Mouse (Mus musculus) hindbrain, postnatal 0 days (tissue): ENCODE data around the gene Eef1akmt2. TPM values are rescaled to one million over a fixed set of nuclear protein-coding genes. Genes with fewer than 3 reads are reported as not detected.

Source experiments
- ATAC-seq: fragments of 200-750 bp; cut with Nextera tagmentation; 2 replicates; pipeline ENCODE4 v1.8.0; 2017; ENCODE audit warnings: mild to moderate bottlenecking, moderate TSS enrichment, moderate library complexity
- DNase-seq: peaks from one replicate; pipeline ENCODE4 v3.0.0-alpha.2; 2015; ENCODE audit warnings: low spot score
- H3K27ac ChIP-seq: fragments of 300-500 bp; sonication (generic); 2 replicates; pipeline ENCODE4 v1.5.1; 2014; ENCODE audit warnings: mild to moderate bottlenecking
- H3K27me3 ChIP-seq: fragments of 300-500 bp; sonication (generic); 2 replicates; pipeline ENCODE4 v1.6.1; 2014; ENCODE audit warnings: low read length, mixed read lengths; ENCODE audit not compliant: insufficient read depth
- H3K36me3 ChIP-seq: fragments of 300-500 bp; sonication (generic); 2 replicates; pipeline ENCODE4 v1.6.1; 2014; ENCODE audit warnings: low read length, mixed read lengths; ENCODE audit not compliant: insufficient read depth
- H3K4me1 ChIP-seq: fragments of 300-500 bp; sonication (generic); 2 replicates; pipeline ENCODE4 v1.6.1; 2014; ENCODE audit warnings: antibody characterized with exemption, low read length, mixed read lengths; ENCODE audit not compliant: insufficient read depth
- H3K4me2 ChIP-seq: fragments of 300-500 bp; sonication (generic); 2 replicates; pipeline ENCODE4 v1.6.1; 2014; ENCODE audit warnings: low read depth, mild to moderate bottlenecking, low read length, moderate library complexity, mixed read lengths
- H3K4me3 ChIP-seq: fragments of 300-500 bp; sonication (generic); 2 replicates; pipeline ENCODE4 v1.5.1; 2014; ENCODE audit warnings: low read length
- H3K9ac ChIP-seq: fragments of 300-500 bp; sonication (generic); replicated peaks from 2 replicates; pipeline ENCODE4 v1.6.1; 2014; ENCODE audit warnings: mild to moderate bottlenecking, low read length, moderate library complexity, mixed read lengths
- H3K9me3 ChIP-seq: fragments of 300-500 bp; sonication (generic); 2 replicates; pipeline ENCODE4 v1.6.1; 2016; ENCODE audit warnings: low read length, mixed read lengths
- CTCF ChIP-seq: IDR thresholded peaks from 2 replicates; pipeline ENCODE4 v1.5.1; 2016; ENCODE audit warnings: antibody characterized with exemption, control low read depth, low read depth
- WGBS: fragments of 180-500 bp; shearing (Covaris S2); extraction: QIAGEN DNeasy Blood & Tissue Kit; methylation state at CpG from one replicate; pipeline ENCODE4 v1.1.7; 2014; 5-methylcytosine and 5-hydroxymethylcytosine counted together
- polyA plus RNA-seq: library from polyadenylated mRNA; unstranded; fragments of >200 nt; fragmentation: Nextera tagmentation; extraction: Ambion mirVana; gene quantifications from 2 replicates; pipeline ENCODE4 v1.2.1, GENCODE M21; 2015
- total RNA-seq: library from RNA; depleted of rRNA; stranded (reverse); fragments of >200 nt; gene quantifications from 2 replicates; pipeline ENCODE4 v1.2.3, GENCODE M21; 2014; rRNA removed

The Eef1akmt2 gene
- total and polyA plus RNA-seq, 2 experiments from 2014 or later = 34.0 to 76.7 TPM

DNA sequence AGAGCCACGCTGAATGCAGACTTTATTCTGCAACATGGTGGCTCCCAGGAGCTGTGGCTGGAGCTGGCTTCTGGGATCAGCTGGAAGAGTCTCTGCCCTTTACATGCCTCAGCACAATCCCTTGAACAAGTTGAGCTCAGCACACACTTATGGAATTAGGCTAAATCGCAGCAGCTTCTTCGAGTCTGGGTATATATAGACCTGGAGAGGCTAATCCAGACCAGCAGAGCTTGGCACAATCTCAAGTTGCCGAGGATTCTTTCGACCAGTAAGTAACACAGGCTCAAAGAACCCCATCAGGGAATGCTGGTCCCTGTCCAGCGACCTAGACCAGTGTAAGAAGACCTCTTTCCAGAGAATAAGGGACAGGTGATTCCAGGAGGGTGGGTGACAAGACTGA is 70.6 kb downstream of the Eef1akmt2 start:
- peaks cover 35% of the 10 kb centered on the region for H3K4me1 ChIP-seq
- H3K36me3 ChIP-seq = peaks cover 9% of the 10 kb centered on the region; the same call in 1 of the 2 replicates
- H3K9me3 ChIP-seq = no peaks in the 10 kb centered on the region
- H3K4me2 ChIP-seq = no peak overlapping the region
- TF ChIP-seq CTCF = no peak
- H3K9ac ChIP-seq = no peak overlapping the region
- ATAC-seq (no peak), DNase-seq (no peak)
- peak overlapping the region; percentile 69 for H3K27ac ChIP-seq
- 33% methylated on average over 6 of the region's 6 CpGs for WGBS
- H3K4me3 ChIP-seq = no peak overlapping the region
- no peaks in the 10 kb centered on the region for H3K27me3 ChIP-seq

- Histone ChIP-seq H3K9me3 (no peaks in the 10 kb centered on the region), H3K27ac (peak overlapping the region; percentile 69), H3K4me2 (no peak overlapping the region), H3K27me3 (no peaks in the 10 kb centered on the region), H3K9ac (no peak overlapping the region), H3K4me1 (peaks cover 31% of the 10 kb centered on the region), H3K4me3 (no peak overlapping the region), H3K36me3 (peaks cover 9% of the 10 kb centered on the region; the same call in 1 of the 2 replicates)
- peak; percentile 37 for TF ChIP-seq CTCF
- peak; percentile 79 for DNase-seq
- WGBS = 16% methylated on average over 7 of the region's 7 CpGs
- ATAC-seq = peak; percentile 73
Measured at GRCm38 (mm10) chr7:132781130-132781814, 71.2 kb downstream of the Eef1akmt2 start.

GRCm38 (mm10) chr7:132780611-132781010 is 71.9 kb downstream of the Eef1akmt2 start:
- H3K27ac ChIP-seq = peak overlapping the region; percentile 69
- H3K36me3 ChIP-seq = peaks cover 9% of the 10 kb centered on the region; the same call in 1 of the 2 replicates
- peaks cover 24% of the 10 kb centered on the region for H3K4me1 ChIP-seq
- peak; percentile 44 for ATAC-seq
- WGBS = 24% methylated on average over 4 of the region's 4 CpGs
- H3K9me3 ChIP-seq = no peaks in the 10 kb centered on the region
- H3K9ac ChIP-seq = no peak overlapping the region
- TF ChIP-seq CTCF = no peak; the same call in 1 of the 2 replicates
- DNase-seq = peak; percentile 65
- H3K4me2 ChIP-seq = no peak overlapping the region
- no peaks in the 10 kb centered on the region for H3K27me3 ChIP-seq
- no peak overlapping the region for H3K4me3 ChIP-seq

GRCm38 (mm10) chr7:132778630-132779029 is 73.8 kb downstream of the Eef1akmt2 start:
- no peak overlapping the region for H3K4me2 ChIP-seq
- H3K9ac ChIP-seq = no peak overlapping the region
- H3K9me3 ChIP-seq = no peaks in the 10 kb centered on the region
- WGBS = 90% methylated on average over 13 of the region's 13 CpGs
- DNase-seq (no peak), ATAC-seq (no peak)
- H3K27me3 ChIP-seq = no peaks in the 10 kb centered on the region
- H3K4me1 ChIP-seq = peaks cover 18% of the 10 kb centered on the region
- H3K36me3 ChIP-seq = peaks cover 9% of the 10 kb centered on the region; the same call in 1 of the 2 replicates
- H3K27ac ChIP-seq = no peak overlapping the region
- no peak overlapping the region for H3K4me3 ChIP-seq
- TF ChIP-seq CTCF = no peak

DNA sequence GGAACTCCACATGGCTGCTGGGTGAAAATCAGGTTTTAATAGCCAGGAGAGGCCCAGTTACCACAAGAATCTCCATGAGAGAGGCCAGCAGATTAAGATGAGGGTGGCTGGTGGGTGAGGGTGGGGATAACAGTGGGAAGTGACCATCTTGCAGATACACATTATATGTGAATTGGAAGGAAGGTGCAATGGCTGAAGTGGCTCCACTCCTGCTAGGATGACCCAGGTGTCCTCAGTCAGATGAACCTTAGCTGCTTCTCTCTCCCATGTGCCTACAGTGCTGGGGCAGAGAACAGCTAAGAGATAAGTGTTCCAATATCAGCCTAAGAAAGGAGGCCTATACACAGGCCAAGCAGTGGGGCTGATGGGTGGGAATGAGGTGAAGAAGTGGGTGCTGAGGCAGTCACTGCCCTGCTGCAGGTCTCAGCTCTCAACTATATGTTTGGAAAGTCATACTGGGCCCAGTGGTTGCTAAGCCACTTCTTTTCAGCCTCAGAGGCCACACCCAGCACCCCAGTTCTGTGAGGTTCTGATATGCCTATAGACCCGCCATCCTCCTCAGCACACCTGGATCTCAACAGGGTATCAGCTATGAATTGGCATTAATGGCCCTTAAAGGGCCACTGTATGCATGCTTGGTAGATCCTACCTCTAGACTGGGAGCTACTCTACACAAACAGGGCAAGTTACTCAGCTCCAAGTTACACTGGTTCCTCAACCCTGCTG is 74.6 kb downstream of the Eef1akmt2 start:
- Histone ChIP-seq H3K27ac (no peak overlapping the region), H3K27me3 (no peaks in the 10 kb centered on the region), H3K4me2 (no peak overlapping the region), H3K9ac (no peak overlapping the region), H3K4me3 (no peak overlapping the region), H3K4me1 (peaks cover 18% of the 10 kb centered on the region), H3K36me3 (peaks cover 9% of the 10 kb centered on the region; the same call in 1 of the 2 replicates), H3K9me3 (no peaks in the 10 kb centered on the region)
- no peak for TF ChIP-seq CTCF
- DNase-seq = no peak
- 96% methylated on average over 1 of the region's 1 CpGs for WGBS
- no peak for ATAC-seq

Other genes starting within 250 kb of the Eef1akmt2 start
- 42.5 and 55.6 TPM in 2 replicates for gene Lhpp, start 242.0 kb downstream of the Eef1akmt2 start, total RNA-seq
- 53.3 and 56.7 TPM in 2 replicates for gene Lhpp, start 242.0 kb downstream of the Eef1akmt2 start, polyA plus RNA-seq
- gene Fam53b, start 38.8 kb downstream of the Eef1akmt2 start, total RNA-seq = 20.9 and 21.0 TPM in 2 replicates
- gene Fam53b, start 38.8 kb downstream of the Eef1akmt2 start, polyA plus RNA-seq = 10.2 and 12.9 TPM in 2 replicates
- 22.2 and 23.6 TPM in 2 replicates for gene Abraxas2, start 6.6 kb upstream of the Eef1akmt2 start, total RNA-seq
- 33.1 and 36.4 TPM in 2 replicates for gene Abraxas2, start 6.6 kb upstream of the Eef1akmt2 start, polyA plus RNA-seq
- gene Zranb1, start 78.5 kb upstream of the Eef1akmt2 start, total RNA-seq = 40.1 and 42.7 TPM in 2 replicates
- gene Zranb1, start 78.5 kb upstream of the Eef1akmt2 start, polyA plus RNA-seq = 22.7 and 24.0 TPM in 2 replicates